Mouse (Mus musculus) forebrain, embryonic 14.5 days (tissue): ENCODE data around the gene Tnip3. TPM values are rescaled to one million over a fixed set of nuclear protein-coding genes. Genes with fewer than 3 reads are reported as not detected.

Experiments
- ATAC-seq: fragments of 200-750 bp; cut with Nextera tagmentation; 2 replicates; pipeline ENCODE4 v1.8.0; 2017; ENCODE audit warnings: mild to moderate bottlenecking, moderate library complexity
- DNase-seq: peaks from one replicate; pipeline ENCODE4 v3.0.0-alpha.2; 2015; ENCODE audit warnings: low spot score
- H3K27ac ChIP-seq: fragments of 300-500 bp; sonication (generic); 2 replicates; pipeline ENCODE4 v1.5.1; 2014; ENCODE audit warnings: low read depth, mild to moderate bottlenecking, control low read depth, low read length, moderate library complexity
- H3K27me3 ChIP-seq: fragments of 300-500 bp; sonication (generic); replicated peaks from 2 replicates; pipeline ENCODE4 v1.6.1; 2014; ENCODE audit warnings: low read length, control low read depth, mixed read lengths; ENCODE audit not compliant: control insufficient read depth, insufficient read depth
- H3K36me3 ChIP-seq: fragments of 300-500 bp; sonication (generic); 2 replicates; pipeline ENCODE4 v1.6.1; 2014; ENCODE audit warnings: low read length, control low read depth; ENCODE audit not compliant: control insufficient read depth, insufficient read depth
- H3K4me1 ChIP-seq: fragments of 300-500 bp; sonication (generic); 2 replicates; pipeline ENCODE4 v1.6.1; 2014; ENCODE audit warnings: antibody characterized with exemption, low read length, control low read depth; ENCODE audit not compliant: control insufficient read depth, insufficient read depth
- H3K4me2 ChIP-seq: fragments of 300-500 bp; sonication (generic); 2 replicates; pipeline ENCODE4 v1.6.1; 2014; ENCODE audit warnings: mild to moderate bottlenecking, control low read depth, low read length
- H3K4me3 ChIP-seq: fragments of 300-500 bp; sonication (generic); 2 replicates; pipeline ENCODE4 v1.5.1; 2014; ENCODE audit warnings: low read depth, low read length, control low read depth
- H3K9ac ChIP-seq: fragments of 300-500 bp; sonication (generic); 2 replicates; pipeline ENCODE4 v1.6.1; 2014; ENCODE audit warnings: mild to moderate bottlenecking, low read length, control low read depth, moderate library complexity
- H3K9me3 ChIP-seq: fragments of 300-500 bp; sonication (generic); replicated peaks from 2 replicates; pipeline ENCODE4 v1.6.1; 2016; ENCODE audit warnings: low read length, control low read depth, mixed read lengths; ENCODE audit not compliant: control insufficient read depth
- WGBS: fragments of 180-500 bp; shearing (Covaris S2); extraction: QIAGEN DNeasy Blood & Tissue Kit; methylation state at CpG from one replicate; pipeline ENCODE4 v1.1.7; 2014; 5-methylcytosine and 5-hydroxymethylcytosine counted together
- polyA plus RNA-seq: library from polyadenylated mRNA; unstranded; fragments of >200 nt; fragmentation: Nextera tagmentation; extraction: Ambion mirVana; gene quantifications from 2 replicates; pipeline ENCODE4 v1.2.1, GENCODE M21; 2014

The Tnip3 gene
- polyA plus RNA-seq, 1 experiment from 2014 or later: not detected

GRCm38 (mm10) chr6:65661272-65661671, 136.2 kb downstream of the Tnip3 start:
- Histone ChIP-seq H3K27me3 (no peaks in the 10 kb centered on the region), H3K4me3 (no peak overlapping the region), H3K4me1 (no peaks in the 10 kb centered on the region; the same call in 1 of the 2 replicates), H3K27ac (no peak overlapping the region), H3K36me3 (no peaks in the 10 kb centered on the region), H3K4me2 (no peak overlapping the region), H3K9ac (no peak overlapping the region), H3K9me3 (no peaks in the 10 kb centered on the region)
- 77% methylated on average over 4 of the region's 4 CpGs for WGBS
- no peak for DNase-seq
- ATAC-seq: no peak

- Histone ChIP-seq H3K4me1 (no peaks in the 10 kb centered on the region; the same call in 1 of the 2 replicates), H3K9me3 (no peaks in the 10 kb centered on the region), H3K27me3 (no peaks in the 10 kb centered on the region), H3K9ac (no peak overlapping the region), H3K4me3 (no peak overlapping the region), H3K36me3 (no peaks in the 10 kb centered on the region), H3K27ac (no peak overlapping the region), H3K4me2 (no peak overlapping the region)
- ATAC-seq: no peak
- no peak for DNase-seq
- 74% methylated on average over 2 of the region's 2 CpGs for WGBS
Measured at GRCm38 (mm10) chr6:65662050-65662449, 136.9 kb downstream of the Tnip3 start.

GRCm38 (mm10) chr6:65663990-65664389, 138.9 kb downstream of the Tnip3 start:
- 80% methylated on average over 6 of the region's 6 CpGs for WGBS
- DNase-seq (no peak), ATAC-seq (no peak)
- Histone ChIP-seq H3K4me1 (no peaks in the 10 kb centered on the region; the same call in 1 of the 2 replicates), H3K4me2 (no peak overlapping the region), H3K27ac (no peak overlapping the region), H3K27me3 (no peaks in the 10 kb centered on the region), H3K9ac (no peak overlapping the region), H3K9me3 (no peaks in the 10 kb centered on the region), H3K36me3 (no peaks in the 10 kb centered on the region), H3K4me3 (no peak overlapping the region)

- H3K9me3 ChIP-seq: no peaks in the 10 kb centered on the region
- H3K4me2 ChIP-seq: no peak overlapping the region
- 54% methylated on average over 3 of the region's 3 CpGs for WGBS
- ATAC-seq (peak; percentile 16; the same call in 1 of the 2 replicates), DNase-seq (peak; percentile 30)
- H3K36me3 ChIP-seq: no peaks in the 10 kb centered on the region
- H3K4me3 ChIP-seq: no peak overlapping the region
- no peak overlapping the region for H3K27ac ChIP-seq
- no peak overlapping the region for H3K9ac ChIP-seq
- no peaks in the 10 kb centered on the region; the same call in none of the 2 replicates for H3K4me1 ChIP-seq
- no peaks in the 10 kb centered on the region for H3K27me3 ChIP-seq
Measured at GRCm38 (mm10) chr6:65666295-65666694, 141.2 kb downstream of the Tnip3 start.

GRCm38 (mm10) chr6:65669971-65670370, 144.9 kb downstream of the Tnip3 start:
- H3K4me2 ChIP-seq: no peak overlapping the region
- no peaks in the 10 kb centered on the region for H3K9me3 ChIP-seq
- H3K4me1 ChIP-seq: peaks cover 5% of the 10 kb centered on the region
- H3K9ac ChIP-seq: no peak overlapping the region
- no peak overlapping the region for H3K4me3 ChIP-seq
- DNase-seq: no peak
- WGBS: 34% methylated on average over 2 of the region's 2 CpGs
- H3K27me3 ChIP-seq: no peaks in the 10 kb centered on the region
- no peaks in the 10 kb centered on the region for H3K36me3 ChIP-seq
- ATAC-seq: no peak
- H3K27ac ChIP-seq: no peak overlapping the region

GRCm38 (mm10) chr6:65670981-65671411, 145.9 kb downstream of the Tnip3 start:
- no peaks in the 10 kb centered on the region for H3K36me3 ChIP-seq
- H3K9me3 ChIP-seq: no peaks in the 10 kb centered on the region
- peak overlapping the region; percentile 52 for H3K4me3 ChIP-seq
- 2% methylated on average over 17 of the region's 21 CpGs for WGBS
- peak overlapping the region; percentile 96 for H3K4me2 ChIP-seq
- no peak overlapping the region for H3K27ac ChIP-seq
- H3K4me1 ChIP-seq: peaks cover 5% of the 10 kb centered on the region
- DNase-seq (peak; percentile 50), ATAC-seq (peak; percentile 36; the same call in 1 of the 2 replicates)
- H3K9ac ChIP-seq: peak overlapping the region; percentile 56
- no peaks in the 10 kb centered on the region for H3K27me3 ChIP-seq

- ATAC-seq (peak; percentile 88), DNase-seq (peak; percentile 80)
- Histone ChIP-seq H3K27me3 (no peaks in the 10 kb centered on the region), H3K9me3 (no peaks in the 10 kb centered on the region), H3K36me3 (no peaks in the 10 kb centered on the region), H3K4me1 (peaks cover 5% of the 10 kb centered on the region), H3K9ac (peak within 1 kb of the TSS; percentile 63), H3K4me3 (peak within 1 kb of the TSS; percentile 52), H3K27ac (no peak within 1 kb of the TSS), H3K4me2 (peak within 1 kb of the TSS; percentile 96)
- WGBS: 1% methylated on average over 41 of the region's 45 CpGs
Measured at GRCm38 (mm10) chr6:65671451-65671850, 146.3 kb downstream of the Tnip3 start, which contains the start of gene Ndnf. TSS of gene Ndnf (plus strand) at chr6:65671590.

- Histone ChIP-seq H3K4me3 (peak overlapping the region; percentile 52), H3K9ac (peak overlapping the region; percentile 63), H3K4me1 (peaks cover 5% of the 10 kb centered on the region; the same call in 1 of the 2 replicates), H3K9me3 (no peaks in the 10 kb centered on the region), H3K27ac (0 out of 2 replicates have a peak overlapping the region, but pooled peaks have one; percentile 9), H3K4me2 (peak overlapping the region; percentile 96), H3K36me3 (no peaks in the 10 kb centered on the region), H3K27me3 (no peaks in the 10 kb centered on the region)
- DNase-seq (peak; percentile 64), ATAC-seq (peak; percentile 47)
- WGBS: under 1% methylated on average over 57 of the region's 57 CpGs
Measured at GRCm38 (mm10) chr6:65672131-65673031, 147.3 kb downstream of the Tnip3 start.
